Mouse (Mus musculus): ENCODE measurements around the gene Zzef1.

- TF ChIP-seq CTCF (IDR thresholded peaks at IDR 0.05; ENCODE audit: control insufficient read depth, insufficient read depth, low read length) (no peak), POLR2A (IDR thresholded peaks at IDR 0.05; ENCODE audit: borderline replicate concordance, control insufficient read depth, low read depth, low read length) (no peak)
Measured at GRCm38 (mm10) chr11:72963789-72964294, 167.8 kb downstream of the Zzef1 start.

Measured in bone marrow, adult 2 months (tissue).